Mouse (Mus musculus) lung, postnatal 0 days (tissue): ENCODE measurements around the gene Gm9887. TPM values are rescaled to one million over a fixed set of nuclear protein-coding genes. Genes with fewer than 3 reads are reported as not detected.
A peak's percentile ranks its signal among the peaks of the same experiment; 100 is the strongest.
"Not testable (repeated sequence)": the region's sequence is repeated elsewhere in the genome, so short reads cannot be mapped to it uniquely, and the experiment has no call there.

Source experiments
- ATAC-seq: fragments of 200-750 bp; cut with Nextera tagmentation; 2 replicates; pipeline ENCODE4 v1.8.0; 2017; ENCODE audit warnings: moderate library complexity
- DNase-seq: peaks from one replicate; pipeline ENCODE4 v3.0.0-alpha.2; 2016; ENCODE audit warnings: low spot score
- H3K27ac ChIP-seq: fragments of 300-500 bp; sonication (generic); 2 replicates; pipeline ENCODE4 v1.5.1; 2014; ENCODE audit warnings: antibody characterized with exemption, mild to moderate bottlenecking, low read length, mixed read lengths
- H3K27me3 ChIP-seq: fragments of 300-500 bp; sonication (generic); replicated peaks from 2 replicates; pipeline ENCODE4 v1.6.1; 2014; ENCODE audit warnings: low read length, mixed read lengths; ENCODE audit not compliant: insufficient read depth
- H3K36me3 ChIP-seq: fragments of 300-500 bp; sonication (generic); 2 replicates; pipeline ENCODE4 v1.6.1; 2014; ENCODE audit warnings: low read length, mixed read lengths; ENCODE audit not compliant: insufficient read depth
- H3K4me1 ChIP-seq: fragments of 300-500 bp; sonication (generic); 2 replicates; pipeline ENCODE4 v1.6.1; 2014; ENCODE audit warnings: antibody characterized with exemption, low read depth, low read length, mixed read lengths; ENCODE audit not compliant: insufficient read depth
- H3K4me2 ChIP-seq: fragments of 300-500 bp; sonication (generic); replicated peaks from 2 replicates; pipeline ENCODE4 v1.6.1; 2014; ENCODE audit warnings: low read depth, mild to moderate bottlenecking, low read length, moderate library complexity, mixed read lengths
- H3K4me3 ChIP-seq: fragments of 300-500 bp; sonication (generic); 2 replicates; pipeline ENCODE4 v1.5.1; 2014; ENCODE audit warnings: low read depth, low read length
- H3K9ac ChIP-seq: fragments of 300-500 bp; sonication (generic); replicated peaks from 2 replicates; pipeline ENCODE4 v1.6.1; 2014; ENCODE audit warnings: low read depth, mild to moderate bottlenecking
- H3K9me3 ChIP-seq: fragments of 300-500 bp; sonication (generic); 2 replicates; pipeline ENCODE4 v1.6.1; 2016; ENCODE audit warnings: low read length, mixed read lengths
- CTCF ChIP-seq: IDR thresholded peaks from 2 replicates; pipeline ENCODE4 v1.5.1; 2016; ENCODE audit warnings: antibody characterized with exemption, mild to moderate bottlenecking
- EP300 ChIP-seq: IDR thresholded peaks from 2 replicates; pipeline ENCODE4 v1.6.1; 2016; ENCODE audit warnings: antibody characterized with exemption, mild to moderate bottlenecking, control low read depth
- WGBS: fragments of 180-500 bp; shearing (Covaris S2); extraction: QIAGEN DNeasy Blood & Tissue Kit; methylation state at CpG from one replicate; pipeline ENCODE4 v1.1.7; 2014; 5-methylcytosine and 5-hydroxymethylcytosine counted together
- polyA plus RNA-seq: library from polyadenylated mRNA; unstranded; fragments of >200 nt; fragmentation: Nextera tagmentation; extraction: Ambion mirVana; gene quantifications from 2 replicates; pipeline ENCODE4 v1.2.1, GENCODE M21; 2015

The Gm9887 gene
- polyA plus RNA-seq, 1 experiment from 2014 or later: 3.2 TPM

DNA sequence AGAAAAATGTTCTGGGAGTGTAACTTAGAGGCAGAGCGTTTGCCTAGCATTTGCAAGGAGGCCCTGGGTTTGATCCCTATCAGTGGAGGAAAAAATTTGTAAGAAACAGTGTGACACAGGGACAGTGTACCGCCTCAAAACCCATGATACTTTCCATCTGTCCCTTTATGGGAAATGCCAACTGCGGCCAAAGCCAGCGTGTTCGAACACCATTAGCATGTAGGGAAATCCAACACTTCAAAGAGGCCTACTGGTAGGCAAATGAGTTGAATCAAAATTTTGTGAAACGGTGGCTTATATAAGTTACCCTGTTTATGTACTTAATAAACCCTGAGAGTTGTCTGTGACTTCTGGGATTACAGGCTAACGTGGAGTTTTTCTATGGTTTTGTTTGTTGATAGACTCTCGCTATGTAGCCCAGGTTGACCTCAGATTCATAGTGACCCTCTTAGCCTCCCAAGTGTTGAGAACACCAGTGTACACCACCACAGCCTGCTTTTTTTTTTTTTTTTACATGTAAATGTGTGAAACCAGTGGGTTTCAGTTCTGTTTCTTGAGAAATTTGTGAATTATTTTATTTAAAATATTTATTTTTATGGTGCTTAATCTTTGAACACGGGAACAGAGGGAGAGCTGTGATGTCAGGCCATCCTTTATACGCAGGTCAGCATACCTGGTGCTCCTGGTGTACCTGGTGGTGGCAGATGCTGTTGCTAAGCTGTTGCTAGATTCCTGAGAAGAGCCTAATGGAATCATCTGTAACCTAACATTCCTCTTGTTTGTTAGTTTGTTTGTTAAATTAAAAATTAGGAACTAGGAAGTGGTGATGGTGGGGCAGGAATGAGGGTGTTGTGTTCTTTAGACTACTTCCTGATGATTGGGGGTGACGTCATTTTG lies 6.5 kb upstream of the Gm9887 start:
- H3K4me1 ChIP-seq: peaks cover 2% of the 10 kb centered on the region; the same call in 1 of the 2 replicates
- no peaks in the 10 kb centered on the region for H3K27me3 ChIP-seq
- H3K9ac ChIP-seq: no peak overlapping the region
- no peaks in the 10 kb centered on the region for H3K9me3 ChIP-seq
- H3K4me2 ChIP-seq: no peak overlapping the region
- DNase-seq: no peak
- TF ChIP-seq CTCF: no peak
- TF ChIP-seq EP300: no peak
- H3K4me3 ChIP-seq: no peak overlapping the region
- 82% methylated on average over 11 of the region's 11 CpGs for WGBS
- no peak overlapping the region for H3K27ac ChIP-seq
- ATAC-seq: no peak
- H3K36me3 ChIP-seq: no peaks in the 10 kb centered on the region

DNA sequence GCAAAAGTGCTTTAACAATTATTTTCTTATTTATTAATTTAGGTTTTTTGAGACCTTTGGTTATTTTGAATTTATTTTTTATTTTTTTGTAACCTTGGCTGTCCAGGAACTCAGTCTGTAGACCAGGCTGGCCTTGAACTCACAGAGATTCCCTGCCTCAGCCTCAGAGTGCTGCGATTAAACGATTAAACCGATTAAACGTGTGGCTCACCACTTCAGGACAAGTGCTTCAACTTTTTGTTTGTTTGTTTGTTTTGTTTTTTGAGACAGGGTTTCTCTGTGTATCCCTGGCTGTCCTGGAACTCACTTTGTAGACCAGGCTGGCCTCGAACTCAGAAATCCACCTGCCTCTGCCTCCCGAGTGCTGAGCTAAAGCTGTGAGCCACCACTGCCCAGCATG lies 5.4 kb upstream of the Gm9887 start:
- H3K36me3 ChIP-seq, H3K27ac ChIP-seq, H3K4me2 ChIP-seq, H3K27me3 ChIP-seq, H3K9me3 ChIP-seq, H3K9ac ChIP-seq, H3K4me1 ChIP-seq, DNase-seq, H3K4me3 ChIP-seq, ATAC-seq: not testable (repeated sequence)
- 87% methylated on average over 6 of the region's 6 CpGs for WGBS

DNA sequence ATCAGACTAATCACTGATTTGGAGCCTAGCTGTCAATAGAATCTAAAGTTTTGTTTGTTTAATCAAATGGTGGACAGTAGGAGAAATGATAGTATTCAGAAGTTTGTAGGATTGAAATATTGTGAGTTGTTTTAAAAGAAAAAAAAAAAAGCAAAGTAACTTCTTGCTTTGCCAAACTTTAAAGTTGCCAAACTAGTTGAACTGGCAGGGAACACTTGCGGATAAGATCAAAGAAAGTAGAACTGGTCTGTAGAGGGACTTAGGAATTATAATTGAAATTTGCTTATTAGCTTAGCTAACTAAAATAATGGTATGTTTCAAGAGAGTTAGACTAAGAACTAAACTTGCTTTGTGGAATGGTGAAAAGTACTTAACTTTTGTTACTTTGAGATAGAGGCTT lies 4.9 kb upstream of the Gm9887 start:
- Histone ChIP-seq H3K27ac (no peak overlapping the region), H3K4me2 (no peak overlapping the region), H3K27me3 (no peaks in the 10 kb centered on the region), H3K9ac (no peak overlapping the region), H3K9me3 (no peaks in the 10 kb centered on the region), H3K36me3 (no peaks in the 10 kb centered on the region), H3K4me3 (no peak overlapping the region), H3K4me1 (peaks cover 2% of the 10 kb centered on the region; the same call in 1 of the 2 replicates)
- ATAC-seq (no peak), DNase-seq (peak; percentile 57)
- WGBS: 54% methylated on average over 1 of the region's 1 CpGs
- TF ChIP-seq EP300 (no peak), CTCF (no peak)

DNA sequence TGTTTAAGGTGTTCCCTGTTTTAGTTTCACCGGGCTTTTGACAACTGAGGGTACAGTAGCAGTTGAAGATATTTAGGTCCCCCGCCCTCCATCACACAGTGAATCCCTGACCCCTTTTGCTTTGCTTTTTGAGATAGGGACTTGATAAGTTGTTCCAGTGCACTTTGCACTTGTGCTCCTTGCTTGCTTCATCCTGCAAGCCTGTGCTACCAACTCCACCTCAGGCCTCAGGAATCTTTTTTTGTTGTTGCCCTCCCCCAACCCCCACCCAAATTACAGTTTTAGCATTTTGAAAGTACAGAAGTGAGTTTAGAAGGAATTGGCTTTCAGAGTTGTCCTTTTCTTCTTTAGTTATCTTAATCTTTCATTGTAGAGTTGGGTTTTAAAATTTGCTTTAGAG lies 3.9 kb upstream of the Gm9887 start:
- DNase-seq (no peak), ATAC-seq (no peak)
- H3K9ac ChIP-seq: no peak overlapping the region
- H3K27me3 ChIP-seq: no peaks in the 10 kb centered on the region
- H3K36me3 ChIP-seq: no peaks in the 10 kb centered on the region
- TF ChIP-seq EP300 (no peak), CTCF (no peak)
- peak overlapping the region; percentile 27 for H3K4me2 ChIP-seq
- H3K4me1 ChIP-seq: peaks cover 2% of the 10 kb centered on the region; the same call in 1 of the 2 replicates
- peak overlapping the region; percentile 17 for H3K4me3 ChIP-seq
- H3K9me3 ChIP-seq: no peaks in the 10 kb centered on the region
- H3K27ac ChIP-seq: 0 out of 2 replicates have a peak overlapping the region, but pooled peaks have one; percentile 32
- 61% methylated on average over 2 of the region's 2 CpGs for WGBS

DNA sequence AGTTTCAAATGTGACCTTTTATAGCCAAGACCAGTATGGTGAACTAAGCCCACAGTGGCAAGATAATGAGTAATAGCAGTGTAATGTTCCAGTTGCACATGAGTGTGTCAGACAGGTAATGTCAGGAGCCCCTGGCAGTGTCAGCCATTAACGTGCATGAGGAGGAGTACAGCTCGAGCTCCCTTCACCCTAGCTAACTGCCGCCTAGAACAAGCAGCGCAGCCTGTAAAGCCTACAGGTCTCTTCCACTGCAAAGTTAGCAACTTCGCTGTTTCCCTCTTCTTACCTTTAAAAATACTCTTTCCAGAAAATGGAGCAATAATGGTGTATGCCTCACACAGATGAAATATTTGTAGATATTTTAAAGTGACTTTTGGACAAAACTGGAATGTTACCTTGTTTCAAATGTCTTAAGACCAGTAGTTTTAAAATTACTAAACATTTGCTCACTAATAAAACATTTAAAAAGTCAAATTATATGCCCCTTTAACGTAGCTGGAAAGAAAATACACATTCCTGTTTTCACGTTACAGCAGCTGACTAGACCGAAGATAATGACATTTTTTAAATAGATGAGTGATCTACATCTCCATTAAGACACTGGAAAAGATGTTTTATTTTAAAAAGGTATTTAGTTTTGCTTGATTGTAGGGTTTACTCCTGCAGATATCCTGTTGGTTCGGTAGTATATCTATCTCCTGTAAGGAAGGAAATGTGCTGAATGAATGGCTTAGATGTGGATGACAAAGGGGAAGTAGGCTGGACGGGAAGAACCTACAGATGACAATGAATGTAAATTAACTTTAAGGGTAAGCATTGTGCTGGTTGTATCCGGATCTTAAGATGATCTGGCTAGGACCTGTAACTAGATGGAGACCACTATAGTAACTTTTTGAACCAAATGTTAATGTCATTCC lies 1.9 kb upstream of the Gm9887 start:
- peak; percentile 36 for DNase-seq
- Histone ChIP-seq H3K4me2 (peak overlapping the region; percentile 81), H3K27ac (no peak overlapping the region), H3K9ac (peak overlapping the region; percentile 99), H3K4me1 (peaks cover 2% of the 10 kb centered on the region; the same call in 1 of the 2 replicates), H3K27me3 (no peaks in the 10 kb centered on the region), H3K9me3 (no peaks in the 10 kb centered on the region), H3K36me3 (no peaks in the 10 kb centered on the region), H3K4me3 (peak overlapping the region; percentile 100)
- WGBS: 11% methylated on average over 11 of the region's 11 CpGs
- no peak for ATAC-seq
- TF ChIP-seq EP300 (no peak), CTCF (no peak)

DNA sequence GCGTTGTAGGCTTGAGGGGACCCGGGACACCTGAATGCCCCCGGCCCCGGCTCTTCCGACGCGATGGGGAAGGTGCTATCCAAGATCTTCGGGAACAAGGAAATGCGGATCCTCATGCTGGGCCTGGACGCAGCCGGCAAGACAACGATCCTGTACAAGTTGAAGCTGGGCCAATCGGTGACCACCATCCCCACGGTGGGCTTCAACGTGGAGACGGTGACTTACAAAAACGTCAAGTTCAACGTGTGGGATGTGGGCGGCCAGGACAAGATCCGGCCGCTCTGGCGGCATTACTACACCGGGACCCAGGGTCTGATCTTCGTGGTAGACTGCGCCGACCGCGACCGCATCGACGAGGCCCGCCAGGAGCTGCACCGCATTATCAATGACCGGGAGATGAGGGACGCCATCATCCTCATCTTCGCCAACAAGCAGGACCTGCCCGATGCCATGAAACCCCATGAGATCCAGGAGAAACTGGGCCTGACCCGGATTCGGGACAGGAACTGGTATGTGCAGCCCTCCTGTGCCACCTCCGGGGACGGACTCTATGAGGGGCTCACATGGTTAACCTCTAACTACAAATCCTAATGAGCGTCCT lies 573 bp upstream of the Gm9887 start:
- H3K27ac ChIP-seq: peak overlapping the region; percentile 99
- H3K4me1 ChIP-seq: no peaks in the 10 kb centered on the region; the same call in 1 of the 2 replicates
- peak overlapping the region; percentile 100 for H3K4me3 ChIP-seq
- TF ChIP-seq EP300: no peak
- TF ChIP-seq CTCF: no peak
- peak; percentile 22 for DNase-seq
- H3K4me2 ChIP-seq: peak overlapping the region; percentile 81
- H3K9ac ChIP-seq: peak overlapping the region; percentile 99
- no peaks in the 10 kb centered on the region for H3K27me3 ChIP-seq
- no peaks in the 10 kb centered on the region for H3K36me3 ChIP-seq
- WGBS: under 1% methylated on average over 42 of the region's 42 CpGs
- H3K9me3 ChIP-seq: no peaks in the 10 kb centered on the region
- no peak; the same call in 1 of the 2 replicates for ATAC-seq
